Mouse (Mus musculus) adrenal gland, adult (tissue): ENCODE measurements around the gene Slc22a3.
A peak's percentile ranks its signal among the peaks of the same experiment; 100 is the strongest.

Experiments
- DNase-seq, 2 experiments: peaks; one replicate each; pipeline ENCODE4 v3.0.0; 2022 to 2023; ENCODE audit warnings: low spot score in 1 of 2; ENCODE audit not compliant: inconsistent age in 2 of 2

Slc22a3 gene

GRCm38 (mm10) chr17:12507654-12508204, at the start of gene Slc22a3:
Slc22a3 (minus strand) TSS chr17:12507704.
- peak in 1 of 2 experiments; percentile 22 for DNase-seq

GRCm38 (mm10) chr17:12534353-12535145, 27.0 kb upstream of the Slc22a3 start:
- peak; percentile 67 to 92 for DNase-seq

DNA sequence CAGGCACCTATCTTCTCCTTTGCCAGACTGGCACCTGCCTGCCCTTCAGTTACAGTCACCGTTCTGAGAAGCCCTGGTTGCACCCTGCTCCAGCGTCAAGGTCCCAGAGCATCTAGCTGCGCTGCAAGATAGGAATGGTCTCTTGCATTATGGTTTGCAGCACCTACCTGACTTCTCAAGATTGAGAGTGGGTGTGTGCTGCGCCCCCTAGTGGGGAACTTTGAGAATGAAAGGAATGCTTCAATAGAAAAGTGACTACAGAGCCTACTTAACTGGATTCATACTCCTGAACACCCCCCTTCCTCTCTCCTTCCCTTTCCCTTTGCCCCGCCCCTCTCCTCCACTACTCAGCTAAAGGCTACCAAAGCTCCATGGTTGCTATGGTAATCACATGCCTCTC, 24.6 kb upstream of the Slc22a3 start:
- peak; percentile 45 to 84 for DNase-seq

DNA sequence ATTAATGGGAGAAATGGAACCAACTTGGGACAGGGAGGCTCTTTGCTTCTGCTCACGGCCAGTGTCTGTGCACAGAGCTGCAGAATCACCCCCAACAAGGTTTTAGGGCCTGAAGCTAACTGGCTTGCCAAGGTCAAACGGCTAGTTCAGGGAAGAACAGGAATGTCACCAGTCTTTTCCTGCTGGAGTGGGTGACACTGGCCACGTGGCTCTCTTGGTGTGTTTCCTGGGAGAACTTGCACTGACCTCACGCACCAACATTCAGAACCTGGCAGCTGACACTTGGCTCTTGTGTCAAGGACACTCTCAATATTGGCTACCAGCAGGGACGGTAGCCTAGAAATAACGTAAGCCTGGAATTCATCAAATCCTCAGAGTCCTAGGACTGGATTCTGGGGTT, 22.6 kb upstream of the Slc22a3 start:
- peak; percentile 23 to 70 for DNase-seq

DNA sequence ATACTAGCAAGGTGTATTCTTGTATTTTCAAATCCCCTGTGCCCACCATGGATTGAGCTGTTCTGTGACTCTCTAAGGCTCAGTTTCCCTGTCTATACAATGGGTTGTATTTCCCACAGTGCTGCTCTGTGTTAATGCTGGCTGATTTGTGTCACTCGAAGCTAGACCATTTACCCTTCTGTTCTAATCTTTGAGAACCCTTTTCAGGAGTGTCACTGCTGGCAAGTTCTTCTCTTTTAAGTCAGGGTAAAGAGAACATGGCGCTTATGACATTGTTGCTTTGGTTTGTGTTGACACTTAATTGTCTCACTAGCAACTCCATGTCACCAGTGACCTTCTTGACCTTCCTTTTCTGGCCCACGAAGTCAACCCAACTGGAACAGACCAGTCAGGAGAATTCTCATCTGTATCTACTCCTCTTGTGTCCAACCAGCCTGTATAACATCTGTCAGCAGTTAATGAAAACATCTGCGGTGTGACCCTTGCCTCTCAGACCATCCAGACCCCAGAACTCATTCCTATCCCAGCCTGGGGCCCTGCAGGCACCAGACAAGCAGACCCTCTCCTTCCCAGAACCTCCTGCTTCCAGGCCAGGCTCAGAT, 22.0 kb upstream of the Slc22a3 start:
- DNase-seq = no peak

- DNase-seq = no peak
These were observed 11.6 kb upstream of the Slc22a3 start for GRCm38 (mm10) chr17:12519089-12519488.

- peak in 1 of 2 experiments; percentile 50 for DNase-seq
These were observed 10.7 kb upstream of the Slc22a3 start for GRCm38 (mm10) chr17:12518194-12518593.

- no peak for DNase-seq
These were observed 6.5 kb upstream of the Slc22a3 start for GRCm38 (mm10) chr17:12513997-12514396.

- DNase-seq = no peak
These were observed 5.8 kb upstream of the Slc22a3 start for GRCm38 (mm10) chr17:12513107-12513923.

GRCm38 (mm10) chr17:12511193-12511592, 3.7 kb upstream of the Slc22a3 start:
- no peak for DNase-seq

GRCm38 (mm10) chr17:12508376-12508775, 872 bp upstream of the Slc22a3 start:
- no peak for DNase-seq

DNA sequence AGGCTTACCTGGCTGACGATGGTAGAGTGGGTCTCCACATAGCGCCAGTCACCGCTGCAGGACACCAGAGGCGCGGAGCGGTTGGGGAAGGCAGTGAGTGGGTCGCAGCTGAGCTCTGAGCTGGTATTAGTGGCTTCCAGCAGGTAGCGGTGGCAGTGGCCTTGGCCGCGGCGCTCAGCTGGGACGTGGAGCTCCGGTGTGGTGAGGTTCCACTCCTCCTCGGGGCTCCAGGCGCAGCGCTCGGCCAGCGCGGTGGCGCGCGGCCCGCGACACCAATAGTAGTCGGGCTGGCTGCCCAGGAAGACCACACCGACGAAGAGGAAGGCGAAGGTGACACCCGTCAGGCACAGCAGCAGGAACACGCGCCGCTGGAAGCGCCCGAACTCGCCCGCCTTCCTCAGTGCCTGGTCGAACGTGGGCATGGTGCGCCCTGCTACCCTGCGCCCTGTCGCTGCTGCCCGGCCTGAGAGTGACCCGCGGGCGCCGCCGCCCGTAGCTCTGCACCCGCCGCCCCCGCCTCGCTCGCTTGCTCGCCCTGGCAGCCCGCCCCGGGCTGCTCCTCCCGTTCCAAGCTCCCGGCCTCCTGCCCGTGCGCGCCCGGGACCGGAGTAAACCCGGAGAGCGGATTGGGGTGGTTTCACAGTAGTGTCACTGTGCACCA, 471 bp downstream of the Slc22a3 start:
- DNase-seq = peak in 1 of 2 experiments; percentile 47

GRCm38 (mm10) chr17:12505708-12506107, 1.8 kb downstream of the Slc22a3 start:
- DNase-seq = no peak

DNA sequence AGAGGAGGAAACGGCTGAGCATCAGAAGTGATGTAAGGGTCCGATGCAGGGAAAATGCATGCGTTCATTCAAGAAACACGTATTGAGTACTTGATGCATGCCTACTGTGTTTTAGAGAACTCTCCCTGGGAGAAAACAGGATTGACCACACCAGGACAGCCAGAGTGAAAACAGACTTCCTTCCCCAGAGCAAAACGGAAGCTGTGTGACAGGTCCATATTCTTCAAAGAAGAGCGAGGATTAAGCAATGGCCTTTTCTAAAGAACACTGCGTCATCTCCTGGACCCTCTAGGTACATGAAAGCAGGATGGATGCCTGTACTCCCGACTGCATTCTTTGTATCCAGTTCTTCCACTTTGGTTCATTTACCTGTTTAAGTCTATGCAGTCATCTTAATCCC, 8.1 kb downstream of the Slc22a3 start:
- no peak for DNase-seq

- no peak for DNase-seq
These were observed 11.9 kb downstream of the Slc22a3 start for GRCm38 (mm10) chr17:12495558-12495957.

DNA sequence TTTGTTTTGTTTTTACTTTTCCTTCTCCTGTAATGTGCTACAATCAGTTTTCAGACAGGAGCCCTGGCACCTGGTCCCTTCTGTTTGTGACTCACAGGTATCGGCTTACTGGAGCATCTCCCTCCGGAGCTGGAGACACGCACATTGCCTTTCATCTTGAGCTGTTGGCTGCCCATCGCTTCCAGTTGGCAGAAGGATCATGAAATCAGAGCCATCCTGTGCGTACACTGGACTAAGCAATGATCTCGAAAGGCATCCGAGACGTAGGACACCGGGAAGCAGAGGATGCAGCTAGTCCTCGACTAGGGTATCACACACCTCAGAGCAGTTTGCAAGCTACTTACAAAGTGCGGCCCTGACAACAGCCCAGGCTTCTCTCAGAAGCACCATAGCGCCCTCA, 15.9 kb downstream of the Slc22a3 start:
- no peak for DNase-seq

- no peak for DNase-seq
These were observed 17.6 kb downstream of the Slc22a3 start for GRCm38 (mm10) chr17:12489888-12490287.

GRCm38 (mm10) chr17:12485657-12486056, 21.8 kb downstream of the Slc22a3 start:
- no peak for DNase-seq

- DNase-seq = no peak
These were observed 28.1 kb downstream of the Slc22a3 start for GRCm38 (mm10) chr17:12479416-12479815.

GRCm38 (mm10) chr17:12474509-12475083, 32.9 kb downstream of the Slc22a3 start:
- no peak for DNase-seq
